Mouse (Mus musculus): ENCODE measurements around the gene Gm20388.
"Not testable (repeated sequence)": the region's sequence is repeated elsewhere in the genome, so short reads cannot be mapped to it uniquely, and the experiment has no call there.

Gm20388 gene

GRCm38 (mm10) chr8:123516596-123516995, 3606.0 kb downstream of the Gm20388 start:
- intact Hi-C loops (cut with DNase I): no loop called here

GRCm38 (mm10) chr8:123518172-123518571, 3607.5 kb downstream of the Gm20388 start:
- intact Hi-C loops (cut with DNase I): no loop called here

- intact Hi-C loops (cut with DNase I): no loop called here
Measured at GRCm38 (mm10) chr8:123518667-123519066, 3608.0 kb downstream of the Gm20388 start, which contains the start of gene Gas8. Gas8 (plus strand) TSS chr8:123518834.

- intact Hi-C loops (cut with DNase I): not testable (repeated sequence)
Measured at GRCm38 (mm10) chr8:123520048-123520447, 3609.4 kb downstream of the Gm20388 start.

GRCm38 (mm10) chr8:123527720-123528489, 3617.3 kb downstream of the Gm20388 start:
- intact Hi-C loops (cut with DNase I): no loop called here

- intact Hi-C loops (cut with DNase I): no loop called here
Measured at GRCm38 (mm10) chr8:123536242-123536989, 3625.8 kb downstream of the Gm20388 start.

- intact Hi-C loops (cut with DNase I): no loop called here
Measured at GRCm38 (mm10) chr8:123536990-123537380, 3626.3 kb downstream of the Gm20388 start.

GRCm38 (mm10) chr8:123537641-123538040, 3627.0 kb downstream of the Gm20388 start:
- intact Hi-C loops (cut with DNase I): not testable (repeated sequence)

- intact Hi-C loops (cut with DNase I): not testable (repeated sequence)
Measured at GRCm38 (mm10) chr8:123564221-123564620, 3653.6 kb downstream of the Gm20388 start.

GRCm38 (mm10) chr8:123575386-123575785, 3664.7 kb downstream of the Gm20388 start:
- intact Hi-C loops (cut with DNase I): not testable (repeated sequence)

- intact Hi-C loops (cut with DNase I): not testable (repeated sequence)
Measured at GRCm38 (mm10) chr8:123600666-123601172, 3690.1 kb downstream of the Gm20388 start.

GRCm38 (mm10) chr8:123601457-123601856, 3690.8 kb downstream of the Gm20388 start:
- intact Hi-C loops (cut with DNase I): not testable (repeated sequence)

GRCm38 (mm10) chr8:123612652-123613051, 3702.0 kb downstream of the Gm20388 start:
- intact Hi-C loops (cut with DNase I): not testable (repeated sequence)

- intact Hi-C loops (cut with DNase I): not testable (repeated sequence)
Measured at GRCm38 (mm10) chr8:123623523-123623922, 3712.9 kb downstream of the Gm20388 start.

GRCm38 (mm10) chr8:123624274-123624673, 3713.6 kb downstream of the Gm20388 start:
- intact Hi-C loops (cut with DNase I): no loop called here

- intact Hi-C loops (cut with DNase I): no loop called here
Measured at GRCm38 (mm10) chr8:123624702-123625101, 3714.1 kb downstream of the Gm20388 start.

- intact Hi-C loops (cut with DNase I): no loop called here
Measured at GRCm38 (mm10) chr8:123625717-123626116, 3715.1 kb downstream of the Gm20388 start.

- intact Hi-C loops (cut with DNase I): no loop called here
Measured at GRCm38 (mm10) chr8:123627410-123628147, 3716.9 kb downstream of the Gm20388 start.

GRCm38 (mm10) chr8:123628253-123628967, 3717.8 kb downstream of the Gm20388 start:
- intact Hi-C loops (cut with DNase I): no loop called here

GRCm38 (mm10) chr8:123628968-123629755, 3718.5 kb downstream of the Gm20388 start:
- intact Hi-C loops (cut with DNase I): no loop called here

Measured in adrenal gland (tissue).